Mouse (Mus musculus) spleen, adult 12 weeks (tissue): ENCODE measurements around the gene Dync1h1.
A peak's percentile ranks its signal among the peaks of the same experiment; 100 is the strongest.

Experiments
- DNase-seq: peaks from one replicate; pipeline ENCODE4 v3.0.0; 2022; ENCODE audit warnings: low spot score

Dync1h1 gene

DNA sequence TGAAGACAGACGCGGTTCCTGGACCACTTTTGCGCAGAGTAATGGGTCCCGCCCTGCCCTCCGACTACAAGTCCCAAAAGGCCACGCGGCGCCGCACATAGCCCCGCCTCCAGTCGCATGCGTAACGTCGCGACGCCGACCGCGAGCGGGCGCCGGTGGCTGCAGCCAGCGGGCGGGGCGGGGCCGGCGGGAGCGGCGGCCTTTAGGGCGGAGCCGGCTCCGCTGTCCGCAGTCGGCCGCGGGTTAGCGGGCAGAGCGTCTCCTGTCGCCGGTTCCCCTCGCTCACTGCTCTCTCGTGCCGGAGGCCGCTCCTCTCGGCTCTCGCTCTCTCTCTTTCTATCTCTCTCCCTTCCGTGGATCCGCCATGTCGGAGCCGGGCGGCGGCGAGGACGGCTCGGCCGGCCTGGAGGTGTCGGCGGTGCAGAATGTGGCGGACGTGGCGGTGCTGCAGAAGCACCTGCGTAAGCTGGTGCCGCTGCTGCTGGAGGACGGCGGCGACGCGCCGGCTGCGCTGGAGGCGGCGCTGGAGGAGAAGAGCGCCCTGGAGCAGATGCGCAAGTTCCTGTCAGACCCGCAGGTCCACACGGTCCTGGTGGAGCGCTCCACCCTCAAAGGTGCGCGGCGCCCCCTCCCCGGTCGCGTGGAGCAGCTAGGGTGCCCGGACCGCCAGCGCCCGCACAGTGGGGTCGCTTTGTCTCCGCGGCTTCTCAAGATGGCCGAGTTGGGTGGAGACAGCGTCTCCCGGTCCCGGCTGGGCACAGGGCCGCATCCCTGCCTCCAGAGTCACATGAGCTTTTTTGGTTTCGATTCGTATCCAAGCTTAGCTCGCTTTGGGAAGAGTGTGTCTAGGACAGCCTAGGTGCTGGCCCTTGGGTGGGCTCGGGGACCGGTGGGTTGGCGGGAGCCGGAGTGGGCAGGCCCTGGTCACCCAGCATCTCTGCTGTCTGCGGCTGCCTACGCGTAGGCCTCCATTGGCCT is at the start of gene Dync1h1:
Gene Dync1h1, plus strand, starts transcription at position 212 of the 978 bp plus-strand sequence.
- peak; percentile 92 for DNase-seq

DNA sequence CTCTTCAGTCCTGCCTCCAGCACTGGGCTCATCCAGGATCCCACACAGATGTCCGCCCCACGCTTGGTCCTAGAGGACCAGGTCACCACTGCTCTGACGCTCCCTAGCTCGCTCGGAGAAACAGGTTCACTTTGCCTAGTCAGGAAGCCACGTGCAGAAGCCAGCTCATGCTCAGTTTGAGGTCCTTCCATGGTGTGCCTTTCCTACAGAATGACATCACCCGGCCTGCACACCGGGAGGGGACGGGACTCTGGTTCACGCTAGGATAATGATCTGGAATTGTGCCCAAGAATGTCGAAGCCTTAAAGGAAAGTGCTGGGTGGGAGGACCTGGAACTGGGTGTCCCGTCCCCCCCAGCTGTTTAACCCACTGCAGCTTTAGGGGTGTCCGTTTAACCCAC is 49.1 kb upstream of the Dync1h1 start:
- DNase-seq, result no peak

DNA sequence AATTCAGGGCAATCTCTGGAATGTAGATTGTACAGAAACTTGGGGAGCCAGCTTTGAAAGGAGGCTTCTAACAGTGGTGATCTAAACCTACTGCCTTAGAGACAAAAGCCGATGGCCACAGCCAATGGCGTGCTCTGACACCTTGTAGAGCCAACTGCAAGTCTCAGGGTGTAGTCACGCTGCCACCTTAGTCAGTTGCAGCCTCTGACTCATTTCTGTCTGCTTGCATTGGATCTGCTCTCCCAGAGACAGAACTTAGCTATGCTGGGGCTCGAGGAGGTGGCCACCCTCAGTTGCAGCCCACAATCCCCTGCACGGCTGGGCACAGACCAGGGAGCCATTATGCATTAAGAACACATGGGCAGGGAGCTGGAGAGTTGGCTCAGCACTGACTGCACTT is 47.9 kb upstream of the Dync1h1 start:
- DNase-seq, result no peak

DNA sequence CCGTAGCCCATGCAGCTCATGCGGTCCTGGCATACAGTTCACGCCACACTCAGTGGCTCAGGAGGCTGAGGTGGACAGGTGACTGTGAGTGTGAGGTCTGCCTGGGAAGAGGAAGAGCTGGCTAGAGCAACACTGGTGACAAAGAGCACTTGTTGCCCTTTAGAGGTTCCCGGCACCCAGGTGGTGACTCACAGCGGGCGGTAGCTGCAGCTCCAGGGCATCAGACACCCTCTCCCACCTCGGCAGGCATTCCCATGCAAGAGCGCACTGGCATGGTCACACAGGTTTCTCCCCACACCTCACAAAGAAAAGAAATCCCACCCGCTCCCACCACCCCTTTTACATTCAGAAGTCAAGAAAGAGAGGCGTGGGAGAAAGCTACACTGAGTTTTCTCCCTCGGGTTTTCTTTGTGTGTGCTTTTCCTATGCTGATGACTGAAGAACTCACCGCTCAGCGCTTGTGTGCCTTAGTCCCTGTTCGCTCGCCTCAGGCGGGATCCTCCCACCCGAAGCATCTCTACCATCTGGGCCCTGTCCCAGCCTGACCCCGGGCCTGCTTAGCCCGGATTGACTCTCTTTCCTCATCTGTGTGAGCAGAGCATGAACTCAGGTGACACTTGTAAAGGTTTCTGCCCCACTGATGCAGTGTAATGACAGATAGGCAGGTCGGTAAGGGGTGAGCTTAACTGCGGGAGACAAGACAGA is 45.6 kb upstream of the Dync1h1 start:
- DNase-seq, result no peak

DNA sequence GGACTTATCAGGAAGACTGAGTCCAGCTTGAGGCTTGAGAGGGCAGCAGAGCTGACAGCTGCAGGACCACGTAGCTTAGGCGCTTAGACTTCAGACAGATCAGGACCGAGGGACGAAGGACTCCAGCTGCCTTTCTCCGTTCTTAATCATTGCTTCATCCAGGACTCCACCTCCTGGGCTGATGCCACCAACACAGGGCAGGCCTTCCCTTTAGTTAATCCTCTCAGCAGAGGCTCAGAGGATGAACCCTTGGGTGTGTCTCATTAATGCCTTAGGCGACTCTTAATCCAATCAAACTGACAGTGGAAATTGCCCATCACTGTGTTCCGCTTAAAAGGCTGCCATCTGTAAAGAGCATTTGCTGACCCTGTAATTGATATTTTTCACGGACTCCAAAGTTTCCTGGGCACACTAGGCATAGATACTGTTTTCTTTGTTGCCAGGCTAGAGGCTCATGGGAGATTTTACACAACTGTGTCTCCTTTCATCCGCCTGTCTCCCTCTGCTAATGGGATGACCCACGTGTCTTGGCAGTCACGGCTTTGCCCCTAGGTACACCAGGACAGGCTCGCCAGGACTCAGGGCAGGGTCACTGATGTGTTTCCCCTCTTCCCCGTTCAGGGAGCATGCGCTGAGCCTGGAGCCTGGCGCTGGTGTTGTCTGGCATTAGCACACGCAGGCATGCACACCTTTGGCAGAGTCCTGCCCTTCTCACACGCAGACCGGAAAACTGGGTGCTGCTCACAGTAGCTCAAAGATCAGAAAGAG is 44.2 kb upstream of the Dync1h1 start:
- no peak for DNase-seq

DNA sequence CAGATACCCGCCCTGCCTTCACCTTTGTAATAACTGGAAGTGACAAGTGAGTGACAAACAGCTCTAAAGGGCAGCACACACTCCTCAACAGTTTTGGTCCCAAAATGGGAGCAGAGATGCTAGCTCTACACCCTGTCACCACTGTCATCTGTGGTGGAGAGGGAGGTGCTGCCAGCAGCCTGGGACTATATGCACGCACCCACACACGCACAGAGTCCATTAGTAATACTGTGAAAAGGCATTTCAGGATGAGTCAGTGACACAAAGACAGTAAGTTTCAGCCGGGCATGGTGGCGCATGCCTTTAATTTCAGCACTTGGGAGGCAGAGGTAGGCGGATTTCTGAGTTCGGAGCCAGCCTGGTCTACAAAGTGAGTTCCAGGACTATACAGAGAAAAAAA is 43.1 kb upstream of the Dync1h1 start:
- DNase-seq, result no peak

DNA sequence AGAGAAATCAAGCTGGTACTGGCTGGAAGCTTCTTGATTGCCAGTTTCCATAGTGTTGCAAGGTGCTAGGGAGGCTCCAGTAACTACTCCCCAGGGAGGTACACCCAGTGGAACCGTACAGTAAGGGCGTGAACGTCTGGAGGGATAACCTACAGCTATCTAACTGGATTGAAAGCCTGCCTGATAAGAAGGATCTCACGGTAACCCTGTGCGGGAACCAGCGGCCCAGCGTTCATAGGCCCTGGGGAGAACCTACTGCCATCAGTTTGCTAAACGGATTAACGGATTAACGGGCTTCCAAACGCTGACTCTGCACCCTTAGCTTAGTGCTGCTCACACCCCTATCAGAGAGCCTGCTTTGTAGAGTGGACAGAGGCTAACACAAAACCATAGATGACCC is 37.9 kb upstream of the Dync1h1 start:
- DNase-seq, result no peak

DNA sequence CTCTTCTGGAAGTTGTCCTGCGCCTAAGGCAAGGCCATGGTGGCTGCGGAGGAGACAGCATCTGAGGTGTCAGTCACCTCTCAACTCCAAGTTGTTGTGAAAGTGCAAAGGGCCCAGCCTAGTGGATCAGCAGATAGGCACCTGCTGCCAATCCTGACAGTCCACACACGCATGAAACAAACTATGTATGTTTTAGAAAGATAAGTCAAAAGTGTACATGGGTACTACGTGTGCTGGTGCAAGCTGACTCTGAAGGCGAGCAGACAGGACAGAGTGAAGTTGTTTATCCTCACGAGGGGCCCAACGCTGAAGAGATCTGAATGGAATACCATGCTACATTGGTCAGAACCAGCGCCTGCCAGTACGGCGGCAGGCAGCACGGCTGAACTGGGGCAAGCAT is 36.4 kb upstream of the Dync1h1 start:
- no peak for DNase-seq

DNA sequence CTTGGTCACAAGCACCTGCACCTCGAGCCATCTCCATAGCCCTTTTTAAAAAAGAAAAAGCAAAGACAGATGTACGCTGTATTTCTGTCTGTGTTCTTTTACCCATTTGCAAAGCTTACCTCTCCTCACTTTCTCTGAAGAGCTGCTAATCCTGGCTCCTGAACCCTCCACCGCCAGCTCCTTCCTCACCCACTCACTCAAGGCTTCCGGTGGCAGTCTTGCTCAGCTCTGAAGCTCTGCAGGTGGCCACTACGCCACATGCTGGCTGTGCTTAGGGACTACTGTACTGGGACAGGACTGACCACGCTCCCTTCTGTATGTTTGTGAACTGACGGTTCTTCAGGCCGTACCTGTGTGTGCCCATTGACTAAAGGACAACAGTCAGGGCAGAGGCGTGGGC is 34.9 kb upstream of the Dync1h1 start:
- DNase-seq, result no peak

DNA sequence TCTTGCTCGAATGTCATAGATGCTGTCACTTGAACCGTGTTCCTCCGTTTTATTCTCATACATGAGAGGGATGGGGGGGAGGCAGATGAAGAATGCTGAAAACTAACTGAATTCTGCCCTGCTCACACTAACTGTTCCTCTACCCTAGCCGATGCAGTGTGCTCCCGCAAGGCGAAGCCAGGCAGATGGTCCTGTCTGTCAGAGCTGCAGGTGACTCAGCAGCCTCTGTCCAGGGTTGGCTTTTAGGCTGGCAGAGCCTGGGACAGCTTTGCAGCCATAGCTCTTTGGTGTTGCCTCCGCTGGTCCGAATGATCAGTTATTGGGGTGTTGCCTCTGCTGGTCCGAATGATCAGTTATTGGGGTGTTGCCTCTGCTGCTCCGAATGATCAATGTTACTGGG is 30.2 kb upstream of the Dync1h1 start:
- DNase-seq, result no peak

DNA sequence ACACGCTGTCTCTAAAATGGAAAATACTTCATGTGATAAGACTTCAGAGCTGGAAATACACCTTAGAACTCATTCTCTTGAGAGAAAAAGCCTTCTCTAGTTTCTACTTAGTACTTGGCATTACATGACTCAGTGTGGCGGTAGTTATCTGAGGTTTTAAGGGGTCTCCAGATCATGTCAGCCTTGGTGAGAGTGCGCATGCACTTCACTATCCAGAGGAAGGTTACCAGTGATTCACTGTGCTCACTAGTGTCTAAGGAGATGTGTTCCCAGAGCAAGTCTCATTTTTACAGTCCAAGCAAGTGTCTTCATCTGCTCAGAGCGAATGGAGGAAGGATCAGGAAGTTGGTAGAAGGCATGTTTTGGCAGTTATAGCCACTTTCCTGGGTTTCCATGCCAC is 28.9 kb upstream of the Dync1h1 start:
- no peak for DNase-seq

DNA sequence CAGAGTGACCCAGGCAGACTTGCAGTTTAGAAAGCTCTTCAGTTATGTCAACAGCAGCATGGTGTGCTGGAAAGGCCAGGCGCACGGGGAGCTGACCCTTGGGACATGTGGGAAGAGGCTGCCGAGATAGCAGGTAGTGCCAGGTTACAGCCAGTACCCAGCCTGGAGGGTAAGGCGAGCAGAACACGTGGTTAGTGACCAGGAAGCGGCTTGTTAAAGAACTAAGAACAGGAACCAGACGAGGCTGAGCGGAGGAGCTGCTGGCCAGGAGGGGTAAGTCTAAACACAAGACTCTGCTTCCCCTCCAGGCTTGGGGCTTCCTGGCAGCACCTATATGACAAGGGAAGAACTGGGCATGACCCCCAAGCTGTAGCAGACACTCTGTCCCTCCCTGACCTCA is 27.6 kb upstream of the Dync1h1 start:
- DNase-seq, result no peak

DNA sequence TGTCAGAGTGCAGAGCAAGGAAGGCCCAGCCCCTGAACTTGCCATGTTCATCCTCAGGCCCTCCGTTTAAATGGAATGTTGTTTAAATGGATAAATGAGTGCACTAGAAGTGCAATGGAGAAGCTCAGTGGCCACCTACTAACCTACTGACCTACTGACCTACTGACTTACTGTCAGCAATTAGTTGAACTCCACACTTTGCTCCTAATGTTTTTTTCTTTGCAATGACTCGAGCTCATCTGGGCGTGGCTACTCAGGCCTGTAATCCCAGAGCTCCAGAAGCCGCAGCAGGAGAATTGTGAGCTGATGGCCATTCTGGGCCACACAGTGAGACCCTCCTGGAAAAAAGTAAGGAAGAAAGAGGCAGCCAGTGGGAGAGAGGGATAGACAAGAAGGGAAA is 25.3 kb upstream of the Dync1h1 start:
- no peak for DNase-seq

DNA sequence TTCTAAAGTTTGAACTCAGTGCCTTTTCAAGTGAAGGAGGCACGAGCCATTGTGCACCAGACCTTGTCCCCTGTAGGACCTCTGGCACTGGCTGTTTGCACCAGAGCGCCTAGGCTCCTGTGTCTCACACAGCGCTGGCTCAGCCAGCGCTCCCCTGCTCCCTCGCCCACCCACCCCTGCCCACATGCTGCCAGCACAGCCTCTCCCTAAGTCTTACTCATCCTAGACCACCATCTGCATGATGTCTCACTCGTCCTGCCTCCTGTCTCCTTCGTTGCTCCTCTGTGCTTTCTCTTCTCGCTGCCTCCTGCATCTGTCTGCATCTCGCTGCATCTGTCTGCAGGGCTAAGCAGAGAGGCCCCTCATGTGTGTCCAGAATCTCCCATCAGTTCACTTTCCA is 22.9 kb upstream of the Dync1h1 start:
- DNase-seq, result no peak

DNA sequence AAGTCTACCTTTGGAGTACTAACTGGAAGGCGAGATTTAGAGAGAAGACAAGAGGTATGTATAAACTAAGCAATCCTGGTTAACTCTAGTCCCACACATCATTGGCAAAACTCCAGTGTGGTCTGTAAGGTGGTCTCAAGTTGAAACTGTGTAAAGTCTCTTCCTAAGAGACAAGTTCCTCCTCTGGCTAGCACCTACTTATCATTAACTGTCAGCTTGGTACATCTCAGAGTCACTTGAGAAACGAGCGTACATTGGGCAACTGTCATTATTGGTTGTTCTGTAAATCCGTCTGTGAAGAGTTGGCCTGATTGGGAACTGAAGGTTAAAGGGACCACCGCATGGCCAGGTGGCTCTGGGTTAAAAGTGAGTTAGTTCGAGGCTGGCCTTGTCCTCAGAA is 12.6 kb upstream of the Dync1h1 start:
- DNase-seq, result no peak

DNA sequence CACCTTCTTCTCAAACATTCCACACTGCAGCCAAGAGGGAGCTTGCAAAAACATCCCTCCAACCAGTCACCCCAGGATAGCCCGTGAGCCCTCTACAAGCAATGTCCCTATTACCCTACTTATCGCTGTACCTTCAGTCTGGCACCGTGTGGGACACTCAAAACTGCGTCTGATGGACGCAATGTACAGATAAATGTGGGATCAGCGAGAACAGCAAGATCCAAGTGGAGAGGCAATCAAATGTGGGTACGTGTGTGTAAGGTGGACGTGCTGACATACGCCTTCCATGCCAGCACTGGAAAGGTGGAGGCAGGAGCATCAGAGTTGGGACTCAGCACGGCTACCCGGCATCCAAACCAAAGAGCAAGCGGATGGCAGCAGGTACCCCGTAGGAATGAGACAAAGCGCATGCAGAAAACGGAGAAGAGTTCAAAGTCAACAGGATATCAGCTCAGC is 10.4 kb upstream of the Dync1h1 start:
- no peak for DNase-seq

DNA sequence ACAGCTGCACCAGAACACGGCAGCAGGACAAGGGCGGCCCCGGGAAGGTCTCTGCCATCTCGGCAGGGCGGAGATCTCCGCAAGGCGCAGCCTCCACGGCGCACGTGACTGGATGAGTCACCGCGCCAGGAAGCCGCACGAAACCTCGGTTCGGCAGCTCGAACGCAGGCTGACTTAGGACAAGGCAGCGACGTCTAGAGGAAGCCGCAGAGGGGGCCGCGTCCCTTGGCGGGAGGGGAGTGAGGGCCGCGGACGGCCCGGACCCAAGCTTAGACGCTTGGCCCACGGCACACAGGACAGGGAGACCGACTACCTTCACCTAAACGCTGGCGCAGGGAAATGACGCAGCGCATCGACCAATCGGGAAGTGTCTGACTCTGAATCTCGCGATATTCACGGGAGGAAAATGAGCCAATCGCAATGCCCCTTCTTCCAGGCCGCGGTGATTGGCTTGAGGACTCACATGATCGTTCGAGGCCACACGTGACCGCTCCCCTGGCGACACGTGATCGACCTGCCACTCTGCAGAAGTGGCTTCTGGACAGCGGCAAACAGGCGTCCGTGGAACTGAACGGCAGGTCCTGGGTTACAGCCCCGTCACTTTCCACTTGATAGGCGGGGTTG is 9.9 kb upstream of the Dync1h1 start:
- DNase-seq, result peak; percentile 97

DNA sequence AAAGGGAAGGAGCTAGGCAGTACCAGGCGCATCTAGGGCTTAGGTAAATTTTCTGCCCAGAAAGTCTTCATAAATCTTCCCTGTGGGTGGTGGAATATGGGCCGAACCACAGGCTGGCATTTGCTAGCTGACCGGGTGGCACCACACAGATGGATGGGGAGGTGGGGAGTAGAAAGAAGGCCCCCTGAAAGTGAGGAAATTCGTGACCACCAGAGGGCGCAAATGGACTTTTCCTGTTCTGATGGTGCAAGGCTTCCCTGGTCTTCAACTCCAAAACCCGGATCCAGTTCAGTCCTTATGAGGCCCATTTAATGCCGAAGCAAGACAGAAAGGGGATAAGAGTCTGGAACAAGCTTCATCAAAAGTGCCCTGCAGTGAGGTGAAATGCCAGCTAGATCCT is 2.7 kb upstream of the Dync1h1 start:
- DNase-seq, result peak; percentile 46

DNA sequence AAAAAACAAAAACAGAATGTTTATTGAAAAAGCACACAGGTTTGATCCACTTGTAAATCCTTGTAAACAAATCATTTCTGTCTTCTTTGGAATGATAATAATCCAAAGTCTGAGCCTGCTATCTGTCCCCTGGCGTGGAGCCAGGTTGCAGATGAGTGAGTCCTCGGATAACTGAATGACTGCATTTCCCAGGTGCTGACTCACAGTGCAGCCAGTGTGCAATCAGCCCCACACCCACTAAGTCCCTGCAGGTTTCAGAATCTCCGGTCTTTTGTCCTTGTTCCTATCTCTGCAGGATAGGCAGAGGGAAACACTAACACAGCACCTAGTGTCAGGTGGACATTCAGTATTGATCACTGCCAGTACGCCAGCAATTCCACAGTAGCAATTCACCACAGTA is 1.5 kb upstream of the Dync1h1 start:
- no peak for DNase-seq

DNA sequence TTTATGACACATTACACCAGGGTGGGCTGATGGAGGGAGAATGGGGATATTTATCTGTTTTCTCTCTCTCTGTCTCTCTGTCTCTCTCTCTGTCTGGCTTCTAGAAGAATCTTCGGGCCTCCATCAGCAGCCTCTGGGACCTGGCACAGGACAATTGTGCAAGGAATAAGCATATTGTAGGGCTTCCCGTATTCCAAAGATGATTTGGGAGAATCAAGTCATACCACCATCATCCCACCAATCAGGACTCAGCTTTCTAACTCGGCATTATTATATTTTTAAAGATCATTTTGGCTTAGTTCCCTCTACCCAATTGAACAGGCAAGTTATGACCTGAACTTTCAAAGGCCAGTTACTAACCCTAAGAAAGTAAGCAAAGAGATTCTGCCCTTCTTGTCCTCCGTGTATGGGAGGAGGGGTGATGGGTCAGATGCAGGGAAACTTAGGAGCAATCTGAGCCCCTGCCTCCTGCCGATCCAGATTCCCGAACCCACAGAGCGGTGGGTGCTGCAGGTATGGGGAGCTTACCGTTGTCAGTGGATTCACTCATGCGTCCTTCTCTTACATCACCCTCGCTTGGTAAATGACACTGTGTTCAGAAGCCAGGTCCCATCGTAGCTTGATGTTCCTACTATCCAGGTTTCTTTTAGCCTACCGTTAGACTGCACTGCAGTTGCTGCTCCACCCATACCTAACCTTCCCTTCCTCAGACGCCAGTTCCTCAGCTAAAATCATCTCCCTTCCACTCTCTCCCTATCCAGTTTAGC is 844 bp upstream of the Dync1h1 start:
- no peak for DNase-seq

DNA sequence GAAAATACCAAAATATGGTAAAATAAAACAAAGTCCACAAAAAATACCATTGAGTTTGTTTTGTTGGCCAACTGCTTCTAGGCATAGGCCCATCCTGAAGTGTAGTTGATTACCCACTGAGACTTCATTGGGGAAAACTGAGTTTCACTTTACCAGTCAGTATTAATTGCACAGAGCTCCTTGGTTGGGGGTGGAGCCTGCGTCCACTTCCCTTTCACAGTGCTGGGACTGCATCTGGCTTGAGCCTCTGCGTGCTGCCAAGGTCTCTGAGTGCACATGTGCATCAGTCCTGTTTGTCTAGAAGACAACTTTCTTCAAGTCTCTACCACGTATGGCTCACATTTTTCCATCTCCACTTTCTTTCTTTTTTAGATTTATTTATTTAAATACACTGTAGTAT is 4.9 kb downstream of the Dync1h1 start:
- no peak for DNase-seq
